Mouse (Mus musculus): ENCODE results near the gene Cyp2d22.
"Not testable (repeated sequence)": the region's sequence is repeated elsewhere in the genome, so short reads cannot be mapped to it uniquely, and the experiment has no call there.

The Cyp2d22 gene

DNA sequence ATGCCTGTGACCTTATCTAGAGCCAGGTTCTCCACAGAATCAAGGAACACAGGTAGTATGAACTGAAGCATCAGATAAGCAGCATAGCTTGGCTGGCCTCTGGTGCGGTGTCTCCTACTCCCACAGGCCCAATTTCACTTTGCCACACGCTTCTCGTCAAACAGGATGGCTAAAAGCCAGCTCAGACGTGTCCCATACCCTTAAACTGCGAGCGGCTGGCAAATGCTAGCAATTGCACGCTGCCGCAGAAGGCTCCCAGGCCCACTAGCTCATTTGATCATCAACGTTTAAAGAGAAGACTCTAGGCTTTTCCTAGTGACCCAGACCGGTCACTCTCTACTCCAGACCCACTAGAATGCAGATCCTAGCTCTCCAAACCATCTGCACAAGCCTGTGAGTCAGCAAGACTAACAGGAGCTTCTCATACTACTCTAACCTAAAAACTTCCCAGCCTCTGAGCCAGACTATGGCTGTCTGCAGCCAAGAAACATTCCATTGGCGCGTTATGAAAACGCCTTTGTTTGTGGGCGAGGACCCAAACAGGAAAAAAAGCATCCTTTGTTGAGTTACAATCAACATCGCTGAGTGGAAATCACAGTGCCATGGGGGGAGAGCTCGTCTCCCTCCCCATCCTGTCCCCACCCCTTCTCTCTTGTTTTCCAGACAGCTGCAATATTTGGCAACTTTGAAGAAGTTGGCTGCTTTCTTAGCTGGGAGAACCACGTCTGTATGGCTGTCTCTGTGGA lies 3.5 kb downstream of the Cyp2d22 start:
- DNase-seq (ENCODE audit: low read depth), result no peak

DNA sequence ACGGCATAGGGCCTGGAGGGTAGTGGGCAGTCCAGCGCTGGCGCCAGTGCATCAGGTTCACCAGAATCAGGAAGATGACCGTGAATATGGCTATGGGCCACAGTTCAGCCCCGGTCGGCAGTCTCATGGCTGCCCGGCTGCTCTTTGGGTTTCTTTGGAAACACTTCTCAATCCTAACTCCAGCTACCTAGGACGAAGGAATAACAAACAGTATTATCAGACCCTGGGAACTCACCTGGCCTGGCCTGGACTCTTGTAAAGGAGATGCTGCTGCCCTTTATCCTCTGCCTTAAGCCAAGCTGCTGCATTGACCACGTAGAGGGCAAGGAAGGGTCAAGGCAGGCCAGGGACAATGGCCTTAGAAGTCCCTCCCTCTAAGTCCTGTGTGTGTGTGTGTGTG lies 4.2 kb downstream of the Cyp2d22 start:
- no peak for DNase-seq (ENCODE audit: low read depth)

- DNase-seq (ENCODE audit: low read depth), result no peak
Measured at GRCm38 (mm10) chr15:82374437-82374836, 5.6 kb downstream of the Cyp2d22 start.

DNA sequence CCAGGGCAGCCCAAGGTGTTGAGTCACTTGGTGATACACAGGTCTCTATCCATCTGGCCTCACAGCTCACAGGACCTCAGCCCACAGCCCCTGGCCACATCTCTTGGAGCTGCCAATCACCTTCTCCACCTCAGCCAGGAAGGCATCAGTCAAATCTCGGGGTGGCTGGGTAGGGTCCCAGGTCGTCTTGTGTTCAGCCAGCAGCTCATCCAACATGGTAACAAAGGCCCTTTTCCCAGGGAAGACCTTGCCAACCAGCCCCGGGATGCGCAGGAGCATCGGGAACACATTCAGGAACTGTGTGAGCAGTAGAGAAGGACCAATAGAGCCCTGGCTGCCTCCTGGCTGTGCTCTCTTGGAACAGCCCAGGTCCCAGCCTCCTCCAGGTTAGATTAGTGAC lies 7.1 kb downstream of the Cyp2d22 start:
- DNase-seq (ENCODE audit: low read depth), result no peak

GRCm38 (mm10) chr15:82372446-82372845 lies 7.6 kb downstream of the Cyp2d22 start:
- no peak for DNase-seq (ENCODE audit: low read depth)

GRCm38 (mm10) chr15:82368851-82369250 lies 11.2 kb downstream of the Cyp2d22 start:
- DNase-seq (ENCODE audit: low read depth), result no peak

DNA sequence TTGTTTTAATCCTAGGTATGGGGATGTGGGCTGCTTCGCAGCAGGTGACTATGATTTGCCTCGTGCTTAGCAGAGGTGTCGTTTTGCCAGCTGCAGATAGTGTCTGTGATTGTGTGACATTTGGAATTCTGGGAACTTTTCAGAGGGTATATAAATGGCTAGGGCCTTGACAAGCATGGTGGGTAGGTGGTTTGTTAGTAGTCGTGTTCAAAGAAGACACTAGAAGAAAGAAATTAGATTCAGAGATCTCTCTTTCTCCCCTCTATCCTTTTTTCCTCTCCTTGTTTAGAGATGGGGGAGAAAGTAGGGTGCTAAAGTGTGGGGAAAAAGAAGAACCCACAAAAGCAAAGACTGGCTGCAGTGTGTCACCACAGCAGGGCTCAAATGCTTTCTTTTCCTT lies 11.9 kb downstream of the Cyp2d22 start:
- no peak for DNase-seq (ENCODE audit: low read depth)

DNA sequence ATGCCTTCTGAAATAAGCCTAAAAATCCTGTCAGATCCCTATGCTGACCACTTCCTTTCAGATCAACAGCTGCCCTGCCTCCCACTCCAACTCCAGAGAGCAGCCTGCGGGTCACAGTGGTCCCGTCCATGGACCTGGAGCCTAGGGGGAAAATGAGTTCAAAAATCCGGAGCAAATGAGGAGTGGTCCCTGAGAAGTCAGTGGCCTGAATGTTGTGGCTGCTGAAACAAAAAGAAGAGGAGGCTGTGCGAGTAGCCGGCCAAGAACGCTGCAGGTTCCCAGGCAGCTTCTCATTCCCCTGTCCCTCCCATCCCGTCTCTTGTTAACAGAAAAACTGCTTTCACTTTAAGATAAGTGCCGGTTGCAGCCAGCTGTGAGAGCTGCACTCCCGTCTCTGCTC lies 15.5 kb downstream of the Cyp2d22 start:
- DNase-seq (ENCODE audit: low read depth), result not testable (repeated sequence)

DNA sequence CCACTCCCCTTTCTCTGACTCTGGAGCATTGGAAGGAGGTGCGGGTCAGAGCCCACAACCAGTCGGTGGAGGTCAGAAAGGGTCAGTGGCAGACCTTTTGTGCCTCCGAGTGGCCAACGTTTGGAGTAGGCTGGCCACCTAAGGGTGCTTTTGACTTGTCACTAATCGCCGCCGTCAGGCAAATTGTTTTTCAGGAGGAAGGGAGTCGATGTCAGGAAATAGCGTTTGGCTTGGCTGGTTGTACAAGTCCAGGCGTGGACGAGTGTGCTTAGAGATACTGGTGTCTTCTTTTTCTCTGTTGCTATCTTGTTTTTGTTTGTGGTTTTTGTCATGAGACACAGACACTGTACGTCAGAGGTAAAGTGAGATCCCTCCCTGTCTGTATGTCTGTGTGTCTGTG lies 16.3 kb downstream of the Cyp2d22 start:
- not testable (repeated sequence) for DNase-seq (ENCODE audit: low read depth)

- no peak for DNase-seq (ENCODE audit: low read depth)
Measured at GRCm38 (mm10) chr15:82362234-82362633, 17.8 kb downstream of the Cyp2d22 start.

DNA sequence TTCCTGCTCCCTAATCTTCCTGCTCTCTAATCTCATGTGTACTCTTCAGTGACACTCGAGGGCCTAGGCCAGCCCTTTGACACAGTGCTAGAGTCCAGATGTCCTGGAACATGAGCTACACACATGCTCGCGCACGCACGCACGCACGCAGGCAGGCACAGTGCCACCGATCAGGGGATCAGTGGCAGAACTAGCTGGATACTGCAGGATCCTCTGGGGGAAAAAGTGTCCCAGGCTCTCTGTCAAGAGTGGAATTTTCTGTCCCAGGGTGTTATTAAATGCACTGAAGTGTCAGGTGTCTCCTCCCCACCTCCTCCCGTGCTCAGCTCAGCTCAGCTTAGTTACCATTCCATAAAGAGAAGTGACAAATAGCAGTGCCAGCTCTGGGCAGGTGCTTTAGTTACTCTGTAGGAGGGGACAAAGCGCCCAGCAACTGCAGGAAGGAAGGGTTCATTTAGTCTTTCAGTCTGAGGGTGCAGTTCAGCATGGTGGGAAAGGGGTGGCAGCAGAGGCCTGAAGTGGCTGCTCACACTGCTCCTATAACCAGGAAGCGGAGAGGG lies 18.5 kb downstream of the Cyp2d22 start:
- no peak for DNase-seq (ENCODE audit: low read depth)

- no peak for DNase-seq (ENCODE audit: low read depth)
Measured at GRCm38 (mm10) chr15:82358431-82359260, 21.4 kb downstream of the Cyp2d22 start.

DNA sequence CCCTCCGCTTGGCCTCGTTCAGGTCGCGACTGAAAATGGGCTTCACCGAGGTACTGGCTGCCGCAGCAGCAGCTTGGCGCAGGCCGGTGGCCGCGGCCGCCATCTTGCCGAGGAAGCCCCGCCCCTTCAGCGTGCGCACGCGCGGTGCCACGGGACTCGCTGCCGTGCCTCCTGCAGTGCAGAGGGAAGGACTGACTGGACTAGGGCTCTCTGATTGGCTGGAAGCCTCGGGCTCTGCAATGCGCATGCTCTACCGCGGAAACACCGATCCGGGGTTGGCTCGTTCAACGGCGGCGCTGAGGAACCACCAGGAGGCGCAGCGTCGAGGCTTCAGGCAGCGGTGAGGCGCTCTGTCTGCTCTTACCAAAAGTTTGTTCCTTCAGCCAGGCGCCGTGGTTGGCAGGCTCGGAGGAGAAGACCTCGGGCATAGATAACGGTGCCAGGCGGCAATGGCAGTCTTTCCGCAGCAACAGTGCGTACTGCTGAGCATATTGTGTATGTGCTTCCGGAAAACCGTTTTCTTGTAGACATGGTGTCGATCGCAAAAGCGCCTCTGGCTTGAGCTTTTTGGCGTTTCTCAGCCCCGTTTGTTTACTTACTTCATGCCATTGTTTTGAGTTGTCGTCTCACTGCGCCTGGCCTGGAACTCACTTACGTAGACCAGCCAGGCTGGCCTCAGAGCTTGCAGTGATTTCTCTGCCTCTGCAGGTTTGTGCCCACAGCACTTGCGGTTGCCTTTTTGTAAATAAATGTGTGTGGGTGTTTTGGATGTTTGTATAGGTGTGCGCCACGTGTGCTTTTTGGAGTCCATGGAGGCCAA lies 25.7 kb downstream of the Cyp2d22 start, which contains the start of gene Ndufa6:
Gene Ndufa6, minus strand, starts transcription at position 197 of the 820 bp plus-strand sequence.
- DNase-seq (ENCODE audit: low read depth), result peak; percentile 94

DNA sequence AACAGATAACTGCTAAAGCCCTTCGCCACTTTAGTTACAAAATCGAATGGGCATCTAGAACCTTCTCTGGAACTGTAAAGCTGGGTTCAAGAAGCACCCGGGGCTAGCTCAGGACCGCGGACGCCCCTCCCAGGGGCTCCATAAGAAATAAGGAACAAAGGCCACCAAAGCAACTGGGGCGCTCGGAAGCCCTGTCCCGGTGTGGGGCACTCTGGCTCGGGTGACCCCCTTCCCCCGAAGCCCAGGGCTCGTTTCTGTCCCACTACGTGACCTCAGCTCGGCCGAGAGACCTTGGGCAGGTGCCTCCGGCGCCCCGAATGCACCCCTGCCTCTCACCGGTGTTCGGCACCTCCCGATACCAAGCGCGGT lies 26.3 kb downstream of the Cyp2d22 start:
- no peak for DNase-seq (ENCODE audit: low read depth)

DNA sequence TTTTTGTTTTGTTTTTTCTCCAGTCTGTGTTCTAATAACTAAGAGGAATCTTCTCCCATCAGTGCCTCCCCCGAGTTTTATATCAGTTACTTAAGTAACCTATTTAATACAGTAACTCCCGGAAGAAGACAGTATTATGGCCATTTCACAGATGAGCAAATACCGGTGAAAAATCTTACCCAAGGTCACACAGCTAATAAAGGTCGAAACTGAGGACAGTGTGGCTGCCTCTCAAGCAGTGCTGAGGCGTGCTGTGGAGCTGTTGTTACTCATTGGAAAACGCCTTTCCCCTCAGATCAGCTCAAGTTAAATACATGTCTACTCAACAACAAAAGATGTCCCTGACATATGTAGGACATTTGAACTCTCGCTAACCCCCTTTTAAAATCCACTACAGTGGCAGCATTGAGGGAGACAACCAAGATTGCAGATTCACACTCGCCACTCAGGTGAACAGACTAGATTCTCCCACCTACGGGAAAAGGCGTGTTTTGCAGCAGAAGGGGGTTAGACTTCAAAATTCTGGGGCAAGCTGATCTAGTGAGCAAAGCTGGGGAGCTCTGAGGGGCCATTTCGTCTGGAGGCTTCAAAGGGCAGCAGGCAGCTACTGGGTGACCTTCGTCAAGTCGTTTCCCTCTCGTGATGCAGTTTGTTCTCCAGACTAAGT lies 26.8 kb downstream of the Cyp2d22 start:
- no peak for DNase-seq (ENCODE audit: low read depth)

- DNase-seq (ENCODE audit: low read depth), result no peak
Measured at GRCm38 (mm10) chr15:82351480-82351879, 28.6 kb downstream of the Cyp2d22 start.

DNA sequence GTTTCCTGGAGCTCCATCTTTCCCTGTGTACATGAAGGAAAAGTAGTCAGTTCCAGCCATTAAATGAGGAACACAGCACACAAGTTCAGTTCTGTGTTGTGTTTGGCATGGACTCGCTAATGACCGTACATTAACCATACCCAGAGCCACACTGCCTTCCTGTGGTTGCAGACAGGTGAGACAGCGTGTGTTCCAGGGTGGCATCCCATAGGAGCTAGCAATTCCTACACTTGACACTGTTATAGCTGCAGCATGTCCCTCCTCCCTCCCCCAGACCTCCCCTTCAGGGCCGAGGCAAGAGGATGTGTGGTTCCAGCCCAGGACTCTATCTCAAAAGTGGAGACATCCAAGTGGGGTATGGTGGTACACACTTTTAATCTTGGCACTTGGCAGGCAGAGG lies 29.7 kb downstream of the Cyp2d22 start:
- no peak for DNase-seq (ENCODE audit: low read depth)

- no peak for DNase-seq (ENCODE audit: low read depth)
Measured at GRCm38 (mm10) chr15:82348999-82349341, 31.1 kb downstream of the Cyp2d22 start.

GRCm38 (mm10) chr15:82348258-82348998 lies 31.6 kb downstream of the Cyp2d22 start:
- no peak for DNase-seq (ENCODE audit: low read depth)

DNA sequence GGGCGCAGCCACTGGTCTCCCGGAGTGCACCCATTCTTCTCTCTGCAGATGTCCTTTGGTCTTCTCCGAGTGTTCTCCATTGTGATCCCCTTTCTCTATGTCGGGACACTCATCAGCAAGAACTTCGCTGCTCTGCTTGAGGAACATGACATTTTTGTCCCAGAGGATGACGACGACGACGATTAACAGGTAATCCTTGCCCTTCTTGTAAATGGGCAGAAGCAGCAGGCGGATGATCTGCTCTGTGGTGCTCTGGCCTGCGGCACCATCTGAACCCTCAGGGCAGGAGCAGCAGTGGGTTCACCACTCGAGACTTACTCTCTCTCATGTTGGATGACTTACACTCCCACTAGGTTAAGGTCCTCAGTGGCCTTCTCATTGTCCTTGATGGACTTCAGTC lies 32.2 kb downstream of the Cyp2d22 start:
- DNase-seq (ENCODE audit: low read depth), result no peak

- DNase-seq (ENCODE audit: low read depth), result no peak
Measured at GRCm38 (mm10) chr15:82347303-82347676, 32.8 kb downstream of the Cyp2d22 start.
